Mouse (Mus musculus): ENCODE measurements around the gene Tmem45a.

DNA sequence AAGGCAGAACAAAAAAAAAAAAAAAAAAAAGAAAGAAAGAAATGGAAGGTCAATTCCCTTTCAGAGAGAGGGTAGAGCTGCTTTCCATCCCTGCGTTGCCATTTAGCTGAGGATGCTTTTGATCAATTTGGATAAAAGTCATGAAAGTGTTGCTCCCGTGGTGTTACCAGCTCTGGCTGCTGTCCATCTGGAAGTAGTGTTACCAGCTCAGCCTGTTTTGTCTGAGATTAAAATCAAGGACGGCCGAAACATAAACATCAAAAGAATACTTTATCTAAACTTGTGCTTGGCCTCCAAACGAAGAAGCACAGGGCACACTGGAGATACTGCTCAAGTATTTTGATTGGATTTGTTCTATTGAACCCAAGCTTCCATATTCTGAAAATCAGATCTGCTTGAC lies 23.0 kb upstream of the Tmem45a start:
- TF ChIP-seq CTCF (IDR thresholded peaks at IDR 0.05; ENCODE audit: low read depth, low read length) (no peak), EP300 (IDR thresholded peaks at IDR 0.05; ENCODE audit: insufficient read depth, low read depth, low read length) (no peak)
